Mouse (Mus musculus) A20 (cell line): ENCODE measurements around the gene 1810046K07Rik.

Experiments used
- DNase-seq: peaks from one replicate; pipeline ENCODE4 v3.0.0-alpha.2; 2011; ENCODE audit warnings: low read depth, low spot score

Gene 1810046K07Rik

GRCm38 (mm10) chr9:51305146-51305545 is 23.6 kb downstream of the 1810046K07Rik start:
- no peak for DNase-seq

- DNase-seq: no peak
These were observed 24.7 kb downstream of the 1810046K07Rik start for GRCm38 (mm10) chr9:51303980-51304379.

GRCm38 (mm10) chr9:51293541-51293940 is 35.2 kb downstream of the 1810046K07Rik start:
- DNase-seq: no peak

GRCm38 (mm10) chr9:51292674-51293073 is 36.0 kb downstream of the 1810046K07Rik start:
- peak; percentile 83 for DNase-seq

- DNase-seq: no peak
These were observed 37.7 kb downstream of the 1810046K07Rik start for GRCm38 (mm10) chr9:51290980-51291379.

- DNase-seq: no peak
These were observed 42.6 kb downstream of the 1810046K07Rik start for GRCm38 (mm10) chr9:51286079-51286478.

- DNase-seq: no peak
These were observed 50.0 kb downstream of the 1810046K07Rik start, which contains the start of gene Colca2 for GRCm38 (mm10) chr9:51278500-51279381. Gene Colca2, minus strand, starts transcription at chr9:51278569.

GRCm38 (mm10) chr9:51277834-51278498 is 50.8 kb downstream of the 1810046K07Rik start:
- DNase-seq: no peak

- DNase-seq: no peak
These were observed 54.0 kb downstream of the 1810046K07Rik start for GRCm38 (mm10) chr9:51274678-51275077.

GRCm38 (mm10) chr9:51273581-51274154 is 55.0 kb downstream of the 1810046K07Rik start:
- no peak for DNase-seq

GRCm38 (mm10) chr9:51272102-51272501 is 56.6 kb downstream of the 1810046K07Rik start:
- DNase-seq: no peak

- no peak for DNase-seq
These were observed 57.6 kb downstream of the 1810046K07Rik start for GRCm38 (mm10) chr9:51271073-51271472.

GRCm38 (mm10) chr9:51268852-51269251 is 59.9 kb downstream of the 1810046K07Rik start:
- no peak for DNase-seq

GRCm38 (mm10) chr9:51258426-51258825 is 70.3 kb downstream of the 1810046K07Rik start:
- DNase-seq: no peak

GRCm38 (mm10) chr9:51256780-51257502 is 71.8 kb downstream of the 1810046K07Rik start:
- no peak for DNase-seq
